Mouse (Mus musculus) cerebellum, postnatal 4 days (tissue): ENCODE measurements around the gene Sdk2.

ENCODE experiments used
- DNase-seq, 2 experiments: peaks; one replicate each; pipeline ENCODE4 v3.0.0; 2022; ENCODE audit warnings: low spot score in 2 of 2, mixed read lengths in 1 of 2

The Sdk2 gene

GRCm38 (mm10) chr11:113930112-113930511 is 136.7 kb downstream of the Sdk2 start:
- no peak for DNase-seq

- DNase-seq = no peak
These were observed 138.0 kb downstream of the Sdk2 start for GRCm38 (mm10) chr11:113928831-113929230.

- DNase-seq = no peak
These were observed 138.6 kb downstream of the Sdk2 start for GRCm38 (mm10) chr11:113928291-113928690.

GRCm38 (mm10) chr11:113927826-113928225 is 139.0 kb downstream of the Sdk2 start:
- DNase-seq = no peak

GRCm38 (mm10) chr11:113927231-113927630 is 139.6 kb downstream of the Sdk2 start:
- no peak for DNase-seq

- DNase-seq = peak in 1 of 2 experiments; percentile 36
These were observed 143.7 kb downstream of the Sdk2 start for GRCm38 (mm10) chr11:113923137-113923536.

GRCm38 (mm10) chr11:113903131-113903860 is 163.6 kb downstream of the Sdk2 start:
- DNase-seq = peak in 1 of 2 experiments; percentile 25

- no peak for DNase-seq
These were observed 164.9 kb downstream of the Sdk2 start for GRCm38 (mm10) chr11:113901906-113902305.

- DNase-seq = no peak
These were observed 168.2 kb downstream of the Sdk2 start for GRCm38 (mm10) chr11:113898671-113899070.

GRCm38 (mm10) chr11:113896006-113896405 is 170.8 kb downstream of the Sdk2 start:
- DNase-seq = no peak

- DNase-seq = no peak
These were observed 173.9 kb downstream of the Sdk2 start for GRCm38 (mm10) chr11:113892924-113893323.

- no peak for DNase-seq
These were observed 174.8 kb downstream of the Sdk2 start for GRCm38 (mm10) chr11:113892067-113892466.

- DNase-seq = no peak
These were observed 178.6 kb downstream of the Sdk2 start for GRCm38 (mm10) chr11:113888156-113888750.

GRCm38 (mm10) chr11:113886299-113886698 is 180.5 kb downstream of the Sdk2 start:
- DNase-seq = no peak

GRCm38 (mm10) chr11:113884962-113885361 is 181.9 kb downstream of the Sdk2 start:
- DNase-seq = no peak

GRCm38 (mm10) chr11:113883031-113883430 is 183.8 kb downstream of the Sdk2 start:
- no peak for DNase-seq

GRCm38 (mm10) chr11:113881864-113882263 is 185.0 kb downstream of the Sdk2 start:
- DNase-seq = no peak

GRCm38 (mm10) chr11:113867066-113867465 is 199.8 kb downstream of the Sdk2 start:
- DNase-seq = no peak

- DNase-seq = peak; percentile 91 to 94
These were observed 201.2 kb downstream of the Sdk2 start for GRCm38 (mm10) chr11:113865627-113866026.

GRCm38 (mm10) chr11:113863408-113863807 is 203.4 kb downstream of the Sdk2 start:
- DNase-seq = peak in 1 of 2 experiments; percentile 31

GRCm38 (mm10) chr11:113855661-113856060 is 211.2 kb downstream of the Sdk2 start:
- no peak for DNase-seq

- no peak for DNase-seq
These were observed 215.1 kb downstream of the Sdk2 start for GRCm38 (mm10) chr11:113851750-113852149.

- no peak for DNase-seq
These were observed 217.5 kb downstream of the Sdk2 start for GRCm38 (mm10) chr11:113849322-113849721.
